Mouse (Mus musculus) adrenal gland, postnatal 10 days (tissue): ENCODE data around the gene Sirt7. TPM values are rescaled to one million over a fixed set of nuclear protein-coding genes. Genes with fewer than 3 reads are reported as not detected.
A peak's percentile ranks its signal among the peaks of the same experiment; 100 is the strongest.
"Not testable (repeated sequence)": the region's sequence is repeated elsewhere in the genome, so short reads cannot be mapped to it uniquely, and the experiment has no call there.

Source experiments
- DNase-seq: peaks from one replicate; pipeline ENCODE4 v3.0.0; 2021; ENCODE audit warnings: mixed read lengths
- total RNA-seq, 2 experiments: library from RNA; stranded (reverse); gene quantifications; 2 replicates each; pipeline ENCODE4 v1.2.3; 2021

Gene Sirt7
- total RNA-seq, 2 experiments from 2014 or later: 33.2 to 40.3 TPM

- peak; percentile 96 for DNase-seq
Measured at GRCm38 (mm10) chr11:120617519-120618112, 7.4 kb downstream of the Sirt7 start, which contains the start of gene Pcyt2. Gene Pcyt2 (minus strand): TSS chr11:120617936.

- no peak for DNase-seq
Measured at GRCm38 (mm10) chr11:120616617-120617294, 8.3 kb downstream of the Sirt7 start.

- DNase-seq: no peak
Measured at GRCm38 (mm10) chr11:120615606-120616203, 9.3 kb downstream of the Sirt7 start.

- DNase-seq: no peak
Measured at GRCm38 (mm10) chr11:120615167-120615566, 9.9 kb downstream of the Sirt7 start.

- no peak for DNase-seq
Measured at GRCm38 (mm10) chr11:120613976-120614375, 11.1 kb downstream of the Sirt7 start.

- DNase-seq: no peak
Measured at GRCm38 (mm10) chr11:120613481-120613972, 11.5 kb downstream of the Sirt7 start.

GRCm38 (mm10) chr11:120612763-120613162 lies 12.3 kb downstream of the Sirt7 start:
- peak; percentile 87 for DNase-seq

GRCm38 (mm10) chr11:120610477-120611046 lies 14.5 kb downstream of the Sirt7 start:
- no peak for DNase-seq

- peak; percentile 63 for DNase-seq
Measured at GRCm38 (mm10) chr11:120609250-120609649, 15.8 kb downstream of the Sirt7 start.

- DNase-seq: no peak
Measured at GRCm38 (mm10) chr11:120608241-120609034, 16.6 kb downstream of the Sirt7 start, which contains the start of gene Npb. Gene Npb (plus strand): TSS chr11:120608477.

- DNase-seq: no peak
Measured at GRCm38 (mm10) chr11:120606764-120607163, 18.3 kb downstream of the Sirt7 start.

GRCm38 (mm10) chr11:120605667-120606066 lies 19.4 kb downstream of the Sirt7 start:
- no peak for DNase-seq

GRCm38 (mm10) chr11:120603545-120603944 lies 21.5 kb downstream of the Sirt7 start:
- no peak for DNase-seq

- DNase-seq: no peak
Measured at GRCm38 (mm10) chr11:120600716-120601115, 24.3 kb downstream of the Sirt7 start.

- no peak for DNase-seq
Measured at GRCm38 (mm10) chr11:120598990-120599549, 26.0 kb downstream of the Sirt7 start.

GRCm38 (mm10) chr11:120598283-120598989 lies 26.6 kb downstream of the Sirt7 start, which contains the start of the genes Alyref and Anapc11:
Gene Alyref (minus strand): TSS chr11:120598365.
Gene Anapc11 (plus strand): TSS chr11:120598421.
- DNase-seq: peak; percentile 96

GRCm38 (mm10) chr11:120597240-120598235 lies 27.5 kb downstream of the Sirt7 start:
- DNase-seq: no peak

GRCm38 (mm10) chr11:120588531-120588930 lies 36.5 kb downstream of the Sirt7 start:
- no peak for DNase-seq

- DNase-seq: no peak
Measured at GRCm38 (mm10) chr11:120583937-120584336, 41.1 kb downstream of the Sirt7 start.

GRCm38 (mm10) chr11:120582982-120583293 lies 42.1 kb downstream of the Sirt7 start:
- DNase-seq: not testable (repeated sequence)
